Mouse (Mus musculus) liver, embryonic 14.5 days (tissue): ENCODE data around the gene Gpr141. TPM values are rescaled to one million over a fixed set of nuclear protein-coding genes. Genes with fewer than 3 reads are reported as not detected.

ENCODE experiments used
- ATAC-seq: fragments of 200-750 bp; cut with Nextera tagmentation; 2 replicates; pipeline ENCODE4 v1.8.0; 2017; ENCODE audit warnings: moderate number of reproducible peaks, mild to moderate bottlenecking, moderate library complexity; ENCODE audit not compliant: insufficient read depth
- DNase-seq, 3 experiments: peaks; one replicate each; pipeline ENCODE4 v3.0.0-alpha.2; 2012 to 2013; ENCODE audit warnings: low read depth in 3 of 3, low spot score in 3 of 3
- H3K27ac ChIP-seq: fragments of 300-500 bp; sonication (generic); 2 replicates; pipeline ENCODE4 v1.5.1; 2014; ENCODE audit warnings: moderate library complexity, mild to moderate bottlenecking, control low read depth, inconsistent platforms
- H3K27me3 ChIP-seq: fragments of 300-500 bp; sonication (generic); 2 replicates; pipeline ENCODE4 v1.6.1; 2014; ENCODE audit warnings: mild to moderate bottlenecking, low read length, moderate library complexity; ENCODE audit not compliant: control insufficient read depth, insufficient read depth
- H3K36me3 ChIP-seq: fragments of 300-500 bp; sonication (generic); replicated peaks from 2 replicates; pipeline ENCODE4 v1.6.1; 2014; ENCODE audit warnings: low read depth; ENCODE audit not compliant: control insufficient read depth, insufficient read depth
- H3K4me1 ChIP-seq, 2 experiments: fragments of 200-500 bp in 1 of 2; fragments of 300-500 bp in 1 of 2; sonication (generic) in 1 of 2; replicated peaks; 2 replicates each; pipeline ENCODE4 v1.6.1; 2012 to 2014; ENCODE audit warnings: antibody characterized with exemption in 1 of 2, inconsistent platforms in 1 of 2, low read length in 1 of 2; ENCODE audit not compliant: control insufficient read depth in 2 of 2, insufficient read depth in 2 of 2
- H3K4me2 ChIP-seq: fragments of 300-500 bp; sonication (generic); 2 replicates; pipeline ENCODE4 v1.6.1; 2014; ENCODE audit warnings: low read depth, mild to moderate bottlenecking, control low read depth, moderate library complexity
- H3K4me3 ChIP-seq, 2 experiments: fragments of 200-500 bp in 1 of 2; fragments of 300-500 bp in 1 of 2; sonication (generic) in 1 of 2; 2 replicates each; pipeline ENCODE4 v1.5.1; 2012 to 2014; ENCODE audit warnings: low read depth in 2 of 2, low read length in 2 of 2, mild to moderate bottlenecking in 2 of 2, control low read depth in 1 of 2, inconsistent platforms in 1 of 2, moderate library complexity in 1 of 2; ENCODE audit not compliant: insufficient read depth in 1 of 2
- H3K9ac ChIP-seq: fragments of 300-500 bp; sonication (generic); replicated peaks from 2 replicates; pipeline ENCODE4 v1.6.1; 2014; ENCODE audit warnings: mild to moderate bottlenecking, control low read depth, moderate library complexity
- H3K9me3 ChIP-seq: fragments of 300-500 bp; sonication (generic); 2 replicates; pipeline ENCODE4 v1.6.1; 2016; ENCODE audit warnings: low read length, mixed read lengths; ENCODE audit not compliant: control insufficient read depth
- CTCF ChIP-seq: IDR thresholded peaks from 2 replicates; pipeline ENCODE4 v1.5.1; 2016; ENCODE audit warnings: antibody characterized with exemption, low read depth, control low read depth
- EP300 ChIP-seq: IDR thresholded peaks from 2 replicates; pipeline ENCODE4 v1.6.1; 2016; ENCODE audit warnings: antibody characterized with exemption, low read depth
- WGBS: fragments of 180-500 bp; shearing (Covaris S2); extraction: QIAGEN DNeasy Blood & Tissue Kit; methylation state at CpG from one replicate; pipeline ENCODE4 v1.1.7; 2014; ENCODE audit not compliant: insufficient replicate concordance; 5-methylcytosine and 5-hydroxymethylcytosine counted together
- polyA plus RNA-seq, 2 experiments: library from polyadenylated mRNA; depleted of rRNA in 1 of 2; stranded (reverse) in 1 of 2; unstranded in 1 of 2; fragments of >200 nt; fragmentation: Nextera tagmentation in 1 of 2; extraction: Ambion mirVana in 1 of 2; gene quantifications; 2 replicates each; pipeline versions ENCODE4 v1.2.1 to v1.2.3; 2012 to 2014

Gene Gpr141
- polyA plus RNA-seq, 2 experiments = 0.65 to 2.8 TPM

DNA sequence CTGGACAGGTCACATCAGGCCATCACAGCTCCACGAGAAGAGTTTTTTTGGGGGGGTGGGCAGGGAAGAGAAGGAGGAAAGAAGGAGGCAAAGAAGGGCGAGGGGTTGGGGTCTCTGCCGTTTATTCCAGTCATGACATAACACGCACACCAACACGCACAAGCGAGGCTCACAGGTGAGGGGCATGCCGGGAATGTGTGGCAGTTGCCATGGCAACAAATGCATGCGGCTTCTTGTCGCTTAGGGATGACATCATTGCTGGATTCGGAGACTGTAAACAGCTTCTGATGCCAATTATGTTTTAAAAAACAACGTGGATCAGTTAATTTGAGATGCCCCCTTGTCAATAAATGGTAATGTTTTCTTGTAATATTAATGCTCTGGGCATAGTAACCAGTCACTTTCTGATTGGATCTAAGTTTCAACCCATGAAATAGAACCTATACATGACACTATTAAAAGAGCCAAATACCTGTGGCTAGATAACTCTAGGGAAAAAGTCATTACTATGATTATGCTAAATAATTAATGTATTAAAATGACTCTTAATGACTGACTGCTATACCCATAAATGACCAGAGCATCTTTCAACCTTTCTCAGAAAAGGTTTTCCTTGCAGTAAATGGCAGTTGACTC lies 122.5 kb downstream of the Gpr141 start:
- H3K9me3 ChIP-seq = no peaks in the 10 kb centered on the region
- H3K36me3 ChIP-seq = no peaks in the 10 kb centered on the region
- H3K4me3 ChIP-seq = no peak overlapping the region
- no peak overlapping the region for H3K9ac ChIP-seq
- WGBS = 67% methylated on average over 11 of the region's 11 CpGs
- no peak overlapping the region for H3K4me2 ChIP-seq
- H3K27me3 ChIP-seq = no peaks in the 10 kb centered on the region
- H3K27ac ChIP-seq = no peak overlapping the region
- DNase-seq = no peak
- H3K4me1 ChIP-seq = no peaks in the 10 kb centered on the region
- ATAC-seq = no peak
- TF ChIP-seq EP300 = no peak
- TF ChIP-seq CTCF = no peak

DNA sequence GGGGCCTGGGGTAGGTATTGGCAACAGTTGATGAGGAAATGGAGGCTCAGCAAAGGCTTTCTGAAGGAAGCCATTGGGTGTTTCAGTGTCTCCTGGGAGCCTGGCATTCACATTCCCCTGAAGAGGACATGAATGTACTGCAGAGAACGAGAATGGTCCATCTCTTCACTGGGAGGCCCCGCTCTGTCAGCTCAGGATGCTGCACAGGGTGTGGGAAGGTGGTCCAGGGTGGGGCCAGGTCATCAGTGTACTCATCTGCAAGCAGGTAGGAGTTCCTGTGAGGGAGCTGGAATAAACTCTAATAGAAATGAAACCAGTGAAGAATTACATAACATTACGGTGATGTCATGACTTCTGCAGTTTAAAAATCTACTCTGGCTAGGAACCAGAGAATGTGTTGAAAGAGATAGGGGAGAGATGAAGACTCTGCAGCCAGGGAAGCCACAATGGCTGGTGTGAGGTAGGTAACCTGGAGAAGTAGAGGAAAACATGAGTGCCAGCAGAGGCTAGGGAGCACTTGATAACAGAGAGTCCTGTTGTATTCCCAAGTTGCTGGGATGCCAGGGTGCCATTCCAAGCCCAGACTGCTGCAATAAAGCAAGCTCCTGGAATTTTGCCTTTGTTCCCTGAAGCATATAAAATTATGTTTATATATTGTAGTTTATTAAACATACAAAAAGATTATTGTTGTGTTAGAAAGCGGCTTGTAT lies 123.2 kb downstream of the Gpr141 start:
- DNase-seq (no peak), ATAC-seq (no peak)
- no peak overlapping the region for H3K27ac ChIP-seq
- no peaks in the 10 kb centered on the region for H3K4me1 ChIP-seq
- H3K4me2 ChIP-seq = no peak overlapping the region
- no peak overlapping the region for H3K4me3 ChIP-seq
- no peaks in the 10 kb centered on the region for H3K9me3 ChIP-seq
- 64% methylated on average over 4 of the region's 4 CpGs for WGBS
- no peaks in the 10 kb centered on the region for H3K36me3 ChIP-seq
- H3K27me3 ChIP-seq = no peaks in the 10 kb centered on the region
- H3K9ac ChIP-seq = no peak overlapping the region
- TF ChIP-seq EP300 (no peak), CTCF (no peak)

Other genes starting within 250 kb of the Gpr141 start
- gene Epdr1, start 204.3 kb downstream of the Gpr141 start, polyA plus RNA-seq (2012; rRNA removed) = 8.3 and 9.0 TPM in 2 replicates
- 14.7 and 18.6 TPM in 2 replicates for gene Epdr1, start 204.3 kb downstream of the Gpr141 start, polyA plus RNA-seq (2014; fragmentation: Nextera tagmentation; extraction: Ambion mirVana)
- gene Sfrp4, start 201.2 kb downstream of the Gpr141 start, polyA plus RNA-seq (2012; rRNA removed) = 0.66 and 0.69 TPM in 2 replicates
- 0.25 and 0.44 TPM in 2 replicates for gene Sfrp4, start 201.2 kb downstream of the Gpr141 start, polyA plus RNA-seq (2014; fragmentation: Nextera tagmentation; extraction: Ambion mirVana)
- not detected in 2 replicates for gene Nme8, start 126.5 kb downstream of the Gpr141 start, polyA plus RNA-seq (2012; rRNA removed)
- not detected in 2 replicates for gene Nme8, start 126.5 kb downstream of the Gpr141 start, polyA plus RNA-seq (2014; fragmentation: Nextera tagmentation; extraction: Ambion mirVana)